Mouse (Mus musculus): Measurements from ENCODE around the gene Ndufs4. TPM values are rescaled to one million over a fixed set of nuclear protein-coding genes. Genes with fewer than 3 reads are reported as not detected.

Gene Ndufs4
- total RNA-seq, 2 experiments from 2014 or later: 139 to 197 TPM

Other genes with a start within 250 kb of the Ndufs4 start
- 0.91 and 1.5 TPM in 2 replicates for gene Fst, start 70.7 kb upstream of the Ndufs4 start, total RNA-seq (2015)
- 0.18 and 0.89 TPM in 2 replicates for gene Fst, start 70.7 kb upstream of the Ndufs4 start, total RNA-seq (2017)